Mouse (Mus musculus) frontal cortex, postnatal 36 days (tissue): ENCODE measurements around the gene Alcam.

Experiments used
- DNase-seq, 2 experiments: peaks; one replicate each; pipeline ENCODE4 v3.0.0; 2022; ENCODE audit warnings: low spot score in 2 of 2

Alcam gene

GRCm38 (mm10) chr16:52368521-52368920 lies 85.4 kb downstream of the Alcam start:
- no peak for DNase-seq

GRCm38 (mm10) chr16:52366915-52367314 lies 87.0 kb downstream of the Alcam start:
- DNase-seq: no peak

- DNase-seq: no peak
These were observed 89.8 kb downstream of the Alcam start for GRCm38 (mm10) chr16:52363944-52364511.

- DNase-seq: no peak
These were observed 110.3 kb downstream of the Alcam start for GRCm38 (mm10) chr16:52343467-52344033.

GRCm38 (mm10) chr16:52342694-52343466 lies 111.0 kb downstream of the Alcam start:
- no peak for DNase-seq

GRCm38 (mm10) chr16:52334084-52334483 lies 119.8 kb downstream of the Alcam start:
- no peak for DNase-seq

- DNase-seq: no peak
These were observed 120.2 kb downstream of the Alcam start for GRCm38 (mm10) chr16:52333631-52334030.

GRCm38 (mm10) chr16:52331341-52331830 lies 122.5 kb downstream of the Alcam start:
- DNase-seq: no peak

GRCm38 (mm10) chr16:52329420-52329819 lies 124.5 kb downstream of the Alcam start:
- DNase-seq: no peak

- no peak for DNase-seq
These were observed 134.6 kb downstream of the Alcam start for GRCm38 (mm10) chr16:52319229-52319628.

GRCm38 (mm10) chr16:52311073-52311472 lies 142.8 kb downstream of the Alcam start:
- DNase-seq: peak; percentile 80 to 84

GRCm38 (mm10) chr16:52307016-52307415 lies 146.9 kb downstream of the Alcam start:
- no peak for DNase-seq

GRCm38 (mm10) chr16:52303532-52303902 lies 150.4 kb downstream of the Alcam start:
- DNase-seq: no peak

GRCm38 (mm10) chr16:52302790-52303531 lies 150.9 kb downstream of the Alcam start:
- DNase-seq: no peak

- DNase-seq: no peak
These were observed 152.1 kb downstream of the Alcam start for GRCm38 (mm10) chr16:52301730-52302129.

GRCm38 (mm10) chr16:52296376-52296775 lies 157.5 kb downstream of the Alcam start:
- DNase-seq: no peak

- no peak for DNase-seq
These were observed 158.3 kb downstream of the Alcam start for GRCm38 (mm10) chr16:52295535-52295934.

- DNase-seq: no peak
These were observed 161.3 kb downstream of the Alcam start for GRCm38 (mm10) chr16:52292440-52293048.

- DNase-seq: no peak
These were observed 173.7 kb downstream of the Alcam start for GRCm38 (mm10) chr16:52280186-52280585.

GRCm38 (mm10) chr16:52265066-52265465 lies 188.8 kb downstream of the Alcam start:
- no peak for DNase-seq

- DNase-seq: no peak
These were observed 190.1 kb downstream of the Alcam start for GRCm38 (mm10) chr16:52263751-52264150.

- DNase-seq: no peak
These were observed 191.3 kb downstream of the Alcam start for GRCm38 (mm10) chr16:52262582-52262981.
